Mouse (Mus musculus) megakaryocyte, adult 5-6 weeks (primary cell): ENCODE measurements at regions not wholly inside any gene's neighbourhood (a gene's known extent, or its start where the extent isn't known, plus 50 kb on each side); places are given as distances from the start of the nearest gene placed in this dataset.
"Not testable (repeated sequence)": the region's sequence is repeated elsewhere in the genome, so short reads cannot be mapped to it uniquely, and the experiment has no call there.

Experiments used
- ATAC-seq: 2 replicates; pipeline ENCODE4 v1.8.0; 2016; ENCODE audit warnings: mild to moderate bottlenecking, inconsistent platforms; ENCODE audit not compliant: poor library complexity, severe bottlenecking

DNA sequence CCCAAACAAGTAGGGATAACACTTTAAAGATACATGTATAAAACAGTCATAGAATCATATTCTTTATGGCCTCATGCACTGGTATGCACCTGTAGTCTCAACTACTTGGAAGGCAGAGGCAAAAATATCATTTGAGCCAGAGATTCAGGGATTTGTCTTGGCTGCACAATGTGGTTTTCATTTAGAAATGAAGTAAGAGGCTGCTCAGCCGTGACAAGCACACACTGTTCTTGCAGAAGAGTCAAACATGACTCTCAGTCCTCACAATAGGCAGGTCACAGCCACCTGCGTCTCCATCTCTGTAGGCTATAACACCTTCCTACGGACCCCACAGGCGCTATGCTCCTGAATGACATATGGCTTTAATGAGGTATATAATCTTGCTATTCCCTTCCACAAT is 317.4 kb upstream of the Tmpo start:
- ATAC-seq = no peak

DNA sequence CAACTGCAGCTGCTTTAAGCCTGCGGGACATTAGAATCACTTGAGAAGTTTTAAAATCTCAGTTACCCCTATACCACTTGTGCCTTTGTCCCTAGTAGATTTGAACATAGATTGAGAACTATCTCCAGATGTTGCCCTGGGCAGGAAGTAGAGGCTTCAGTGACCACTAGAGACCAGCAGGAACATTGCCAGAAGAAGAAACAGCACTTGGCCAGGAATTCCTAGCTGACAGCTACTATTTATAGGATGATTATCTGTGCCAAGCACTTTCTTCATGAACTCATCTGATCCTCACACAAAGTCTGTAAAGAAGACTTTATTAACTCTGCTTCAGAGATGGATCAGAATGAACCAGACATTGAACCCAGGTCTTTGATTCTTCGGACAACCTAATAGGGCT is 283.6 kb upstream of the Tmpo start:
- ATAC-seq = no peak

DNA sequence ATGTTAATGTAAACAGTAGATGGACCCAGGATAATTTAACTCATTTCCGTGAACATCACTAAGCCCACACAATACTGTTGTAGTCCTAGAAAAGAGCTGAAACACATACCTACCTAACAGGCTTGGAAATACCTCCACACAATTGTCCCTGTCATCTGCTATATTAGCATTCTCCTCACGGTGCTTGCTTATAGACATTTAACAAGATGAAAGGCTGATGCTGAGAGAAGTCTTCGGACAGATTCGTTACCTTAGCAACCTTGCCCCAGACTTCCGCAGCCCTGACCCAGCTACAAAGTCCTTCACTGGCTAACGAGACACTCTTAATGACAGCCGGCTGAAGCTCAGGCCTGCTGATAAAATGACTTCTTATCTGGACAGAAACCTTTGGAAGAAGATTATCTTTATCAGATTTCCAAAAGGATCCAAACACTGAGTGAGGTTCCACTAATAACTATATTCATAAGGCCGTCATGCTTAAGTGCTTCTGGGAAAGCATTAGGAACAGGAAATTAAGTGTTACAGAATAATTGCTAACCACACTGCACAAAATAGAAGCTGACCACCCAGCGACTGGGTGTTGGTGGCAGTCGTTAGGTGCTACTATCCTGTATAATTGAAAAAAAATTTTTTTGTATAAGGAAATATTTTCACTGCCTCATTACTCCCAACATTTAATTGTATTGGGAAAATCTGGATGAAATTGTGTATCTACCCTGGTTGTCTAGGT is 267.0 kb upstream of the Tmpo start:
- ATAC-seq = no peak

DNA sequence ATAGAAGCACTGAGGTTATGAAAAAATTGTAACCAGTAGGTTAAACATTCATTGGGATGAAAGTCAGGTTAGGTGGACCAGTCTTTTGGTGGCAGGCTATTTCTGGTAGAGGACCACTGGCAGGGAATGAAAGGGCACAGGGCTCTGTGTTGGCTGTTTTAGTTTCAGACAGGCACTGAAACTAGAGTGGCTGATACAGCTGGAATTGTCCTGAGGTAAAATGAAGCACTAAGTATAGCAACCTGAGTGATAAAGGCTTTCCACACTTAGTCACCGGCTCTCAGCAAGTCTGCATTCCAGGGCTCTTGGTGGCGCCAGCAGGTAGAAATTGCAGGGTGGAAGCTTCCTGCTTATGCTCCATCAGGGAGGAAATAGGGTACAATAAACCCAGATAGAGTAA is 262.2 kb upstream of the Tmpo start:
- no peak for ATAC-seq

DNA sequence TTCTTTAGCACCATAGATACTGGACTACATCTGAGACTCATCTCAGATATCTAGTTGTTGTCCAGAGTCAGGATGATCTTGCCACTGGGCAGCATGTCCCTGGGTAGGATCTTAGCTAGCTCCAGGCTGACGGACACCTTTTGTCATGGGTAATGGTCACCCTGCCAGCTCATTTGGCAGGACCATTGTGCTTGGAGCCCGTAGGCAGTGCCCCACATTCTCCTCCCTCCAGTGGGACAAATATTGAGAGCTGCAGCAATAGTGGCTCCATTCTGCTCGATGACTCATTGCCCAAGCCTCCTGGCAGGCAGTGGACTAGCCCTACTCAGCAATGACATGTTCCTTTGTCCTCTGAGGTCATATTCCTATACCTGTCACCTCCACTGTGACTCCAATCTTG is 258.9 kb upstream of the Tmpo start:
- no peak for ATAC-seq

DNA sequence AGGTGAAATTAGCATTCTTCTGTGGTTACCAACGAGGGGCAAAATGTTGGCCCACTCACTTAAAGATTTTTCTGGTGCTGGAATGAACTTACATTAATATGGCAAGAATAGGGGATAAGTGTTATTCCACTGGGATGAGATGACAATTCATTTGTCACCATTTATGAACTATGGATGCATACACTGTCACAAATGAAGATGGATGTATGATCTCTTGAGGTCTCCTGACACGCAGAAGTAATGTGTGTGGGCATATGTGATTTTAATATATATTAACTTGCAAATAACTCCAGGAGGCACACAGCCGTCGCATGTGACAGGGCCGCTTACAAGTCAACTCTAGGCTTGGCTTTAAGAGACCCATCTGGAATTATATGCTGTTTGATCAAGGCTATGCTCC is 256.8 kb upstream of the Tmpo start:
- no peak for ATAC-seq

DNA sequence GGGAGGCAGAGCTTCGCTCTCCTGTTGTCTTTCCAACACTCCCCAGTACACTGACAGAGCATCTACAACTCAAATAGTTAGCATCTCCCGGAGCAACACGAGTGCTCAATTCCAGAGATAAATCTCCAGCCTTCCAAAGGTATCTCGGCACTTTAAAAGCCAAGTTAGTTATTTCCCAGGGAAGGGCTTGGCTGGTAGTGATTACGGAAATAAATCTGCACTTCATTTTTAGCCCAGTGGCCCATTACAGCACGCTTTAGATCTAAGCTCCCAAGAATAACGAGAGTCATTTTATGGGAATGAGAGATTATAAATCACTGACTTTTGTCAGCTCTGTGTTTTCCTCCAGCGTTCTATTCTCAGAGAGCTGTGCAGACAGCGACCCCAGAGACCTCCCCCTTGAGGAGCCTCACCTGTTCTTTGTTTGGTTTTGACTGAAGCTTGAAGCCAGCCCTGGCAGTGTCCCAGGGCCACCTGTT is 255.0 kb upstream of the Tmpo start:
- ATAC-seq = no peak

DNA sequence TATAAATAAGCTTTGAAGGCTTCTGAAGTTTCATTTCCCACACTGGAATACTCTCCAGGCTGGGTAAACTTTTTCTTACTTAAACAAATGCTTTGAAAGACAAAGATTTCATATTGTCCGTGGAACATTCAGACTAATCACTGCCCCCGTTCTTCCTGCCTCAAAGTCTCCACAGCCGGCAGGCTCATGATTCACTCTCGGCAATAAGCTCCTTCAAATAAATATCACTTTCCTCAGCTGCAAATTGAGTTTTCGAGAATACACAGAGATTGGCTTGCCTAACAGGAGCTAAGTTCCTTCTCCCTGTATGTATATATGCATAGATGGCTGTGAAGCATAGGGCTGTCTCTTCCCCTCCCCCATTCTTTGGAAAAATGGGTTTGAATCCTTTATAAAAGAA is 249.2 kb upstream of the Tmpo start:
- ATAC-seq = no peak

DNA sequence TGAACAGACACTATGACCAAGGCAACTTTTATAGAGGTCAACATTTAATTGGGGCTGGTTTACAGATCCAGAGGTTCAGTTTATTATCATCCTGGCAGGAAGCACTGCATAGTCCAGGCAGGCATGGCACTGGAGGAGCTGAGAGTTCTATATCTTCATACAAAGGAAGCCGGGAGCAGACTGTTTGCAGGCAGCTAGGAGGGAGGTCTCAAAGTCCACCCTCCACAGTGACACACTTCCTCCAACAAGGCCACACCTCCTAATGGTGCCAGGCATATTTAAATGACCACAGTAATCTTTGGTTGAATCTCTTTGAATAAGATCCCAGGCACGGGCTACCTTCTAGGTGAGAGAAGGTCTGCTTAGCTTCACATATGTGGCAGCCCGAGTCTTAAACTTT is 245.5 kb upstream of the Tmpo start:
- no peak for ATAC-seq

DNA sequence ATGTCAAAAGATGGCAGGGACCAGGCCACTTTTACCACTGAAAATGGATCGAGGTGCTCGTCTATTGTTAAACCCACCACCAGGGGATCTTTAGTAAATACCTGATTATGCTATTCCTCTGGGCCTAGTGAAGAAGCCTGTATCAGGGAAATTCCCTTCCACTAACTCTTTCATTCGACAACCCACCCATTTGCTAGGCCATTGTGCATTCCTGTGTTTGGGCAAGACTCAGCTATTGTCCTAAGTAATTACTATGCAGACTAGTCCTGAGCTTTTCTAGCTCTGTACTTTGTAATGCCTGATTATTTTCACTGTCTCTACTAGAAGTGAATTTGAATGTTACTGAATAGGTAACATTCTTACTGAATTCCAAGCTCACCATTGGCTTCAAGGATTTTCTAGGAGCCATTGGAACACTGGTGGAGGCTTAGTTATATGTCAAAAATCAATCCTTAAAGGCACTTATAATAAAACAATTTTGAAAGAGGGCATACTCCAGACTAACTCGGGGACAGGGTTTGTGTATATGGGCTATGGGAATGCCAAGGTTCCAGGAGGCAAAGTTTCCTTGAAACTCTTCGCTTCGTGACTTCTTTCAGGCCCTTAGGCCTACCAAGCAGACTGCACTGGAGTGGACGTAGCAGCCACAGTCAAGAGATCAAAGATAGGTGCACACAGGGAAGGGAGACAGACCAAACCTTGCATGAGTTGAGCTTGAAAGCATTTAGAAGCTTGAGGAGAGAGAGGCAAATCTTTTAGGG is 244.7 kb upstream of the Tmpo start:
- ATAC-seq = not testable (repeated sequence)

DNA sequence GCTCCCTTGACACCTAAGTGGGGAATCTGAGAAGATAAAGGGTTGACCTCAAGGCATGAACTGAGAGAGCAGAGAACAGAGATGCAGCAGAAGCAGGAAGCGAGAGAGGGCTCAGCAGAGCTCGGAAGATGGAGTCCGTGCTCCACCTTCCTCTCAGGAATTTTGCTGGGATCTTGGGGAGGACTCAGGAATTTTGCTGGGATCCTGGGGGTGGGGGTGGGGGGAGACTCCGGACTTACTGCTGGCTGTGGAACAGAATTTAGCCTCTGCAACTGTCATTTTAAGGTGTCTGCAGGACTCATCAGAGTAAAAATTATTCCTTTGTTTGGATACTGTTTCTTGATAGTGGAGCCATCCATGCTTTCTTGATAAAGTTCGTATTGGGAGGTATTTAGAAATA is 243.7 kb upstream of the Tmpo start:
- ATAC-seq = no peak

DNA sequence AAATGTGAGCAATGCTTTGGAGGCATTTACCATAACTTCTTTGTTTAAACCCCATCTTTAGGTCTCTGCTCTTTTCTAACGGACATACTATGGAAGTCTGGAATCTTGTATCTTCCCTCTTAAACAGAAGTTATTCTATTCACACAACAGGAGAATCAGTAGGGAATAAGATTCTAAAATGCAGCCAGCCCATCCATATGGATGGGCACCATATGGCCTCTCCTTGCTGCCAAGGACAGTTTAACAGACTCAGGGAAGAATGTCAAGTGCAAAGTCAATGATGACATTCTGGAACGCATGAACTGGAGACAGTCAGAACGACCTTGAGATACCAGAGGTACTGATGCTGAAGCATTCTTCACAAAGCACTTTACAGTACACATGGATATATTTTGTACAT is 206.1 kb upstream of the Tmpo start:
- ATAC-seq = no peak

DNA sequence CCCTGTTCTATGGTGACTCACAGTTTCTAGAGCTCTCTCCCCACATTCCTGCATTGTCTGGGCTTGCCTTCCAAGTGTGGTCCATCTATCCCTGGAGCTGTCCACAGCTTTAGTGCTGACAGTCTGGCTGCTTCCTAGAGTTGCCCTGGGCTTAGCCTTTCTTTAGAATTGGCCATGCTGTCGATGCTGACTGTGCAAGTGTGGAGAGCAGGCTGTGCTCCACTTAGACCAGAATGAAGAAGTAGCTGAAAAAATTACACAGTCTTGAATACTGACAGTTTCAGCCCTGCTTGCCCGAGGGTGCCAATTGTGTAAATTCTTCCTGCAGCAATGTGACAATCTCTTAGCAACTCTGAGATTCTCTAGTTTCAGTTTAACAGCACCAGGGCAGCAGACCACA is 203.3 kb upstream of the Tmpo start:
- no peak for ATAC-seq

DNA sequence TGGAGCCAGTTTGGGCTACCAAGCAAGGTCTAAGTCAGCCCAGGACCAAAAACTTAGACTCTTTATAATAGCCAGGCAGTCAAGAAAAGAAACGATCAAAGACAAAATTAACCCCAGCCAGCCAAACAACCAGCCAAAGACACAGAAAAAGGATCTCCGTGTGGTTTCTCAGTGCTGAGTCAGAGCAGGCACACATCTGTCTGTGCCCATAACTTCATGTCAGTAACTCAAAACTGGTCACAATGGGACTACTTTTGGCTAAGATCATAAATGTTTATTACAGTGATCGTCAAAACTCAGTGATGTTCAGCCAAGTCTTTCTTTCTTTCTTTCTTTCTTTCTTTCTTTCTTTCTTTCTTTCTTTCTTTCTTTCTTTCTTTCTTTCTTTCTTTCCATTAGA is 195.6 kb upstream of the Tmpo start:
- no peak for ATAC-seq

DNA sequence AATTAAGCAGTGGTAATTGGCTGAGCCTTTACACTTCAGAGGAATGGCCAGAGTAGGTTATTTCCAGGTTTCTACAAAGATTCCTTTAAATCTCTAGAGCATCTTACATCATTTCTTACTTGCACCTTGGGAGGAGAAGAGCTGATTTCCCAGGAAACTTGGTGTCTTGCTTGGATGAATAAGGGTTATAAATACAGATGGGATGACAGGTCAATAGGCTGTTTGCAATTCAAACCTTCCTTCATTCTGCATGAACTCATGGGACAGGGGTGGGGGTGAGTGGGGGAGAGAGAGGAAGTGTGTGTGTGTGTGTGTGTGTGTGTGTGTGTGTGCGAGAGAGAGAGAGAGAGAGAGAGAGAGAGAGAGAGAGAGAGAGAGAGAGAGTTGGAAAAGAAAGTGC is 186.4 kb upstream of the Tmpo start:
- no peak for ATAC-seq

DNA sequence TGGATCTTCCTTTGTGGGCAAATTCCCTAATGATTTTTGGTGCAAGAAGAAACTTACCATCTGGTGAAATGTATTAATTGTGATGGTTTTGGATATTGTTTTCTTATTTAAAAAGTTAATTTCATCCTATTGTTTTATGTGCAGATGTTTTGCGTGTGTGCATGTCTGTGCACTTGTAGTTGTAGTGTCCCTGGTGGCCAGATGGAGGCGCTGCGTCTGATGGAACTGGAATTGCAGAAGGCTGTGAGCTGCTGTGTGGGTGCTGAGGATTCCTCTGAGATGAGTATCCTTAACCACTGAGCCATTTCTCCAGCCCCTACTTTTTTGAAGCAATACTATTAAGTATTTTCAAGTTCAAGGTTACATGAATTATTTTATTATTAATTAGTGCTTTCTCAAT is 181.5 kb upstream of the Tmpo start:
- no peak for ATAC-seq

DNA sequence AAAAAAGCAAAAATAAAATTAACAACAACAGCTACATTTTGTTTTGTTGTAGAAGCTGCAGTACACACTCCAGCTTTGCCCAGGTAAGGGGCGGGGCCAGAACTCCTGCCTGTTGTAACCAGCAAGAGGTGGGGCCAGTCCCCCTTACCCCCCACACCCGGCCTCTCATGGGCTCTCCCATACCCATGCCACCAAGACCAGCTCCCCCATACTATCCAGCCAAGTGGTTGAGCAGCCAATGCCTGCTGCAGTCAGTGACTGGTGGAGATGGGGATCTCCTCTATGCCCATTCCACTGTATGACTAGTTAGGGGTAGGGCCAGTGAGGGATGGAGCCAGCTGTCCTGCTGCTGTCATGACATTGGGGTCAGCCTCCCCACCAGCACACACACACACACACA is 180.5 kb upstream of the Tmpo start:
- ATAC-seq = no peak

DNA sequence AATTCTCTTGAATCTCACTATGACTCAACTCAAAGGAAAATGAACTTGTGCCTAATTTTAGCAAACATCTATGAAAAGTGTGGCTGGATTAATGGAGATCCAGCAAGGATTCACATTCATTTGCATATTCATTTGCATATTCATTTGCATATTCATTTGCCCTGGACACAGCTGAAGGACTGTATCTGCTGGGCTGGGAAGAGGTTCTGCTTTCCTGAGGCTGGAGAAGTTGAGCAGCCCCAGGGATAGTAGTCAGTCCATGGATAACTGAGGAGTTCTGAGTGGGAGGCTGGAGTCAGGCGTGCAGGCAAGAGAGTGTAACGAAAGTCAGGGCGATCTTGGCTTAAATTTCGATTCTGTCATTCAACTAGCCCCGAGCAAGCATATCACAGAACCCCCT is 164.3 kb upstream of the Tmpo start:
- ATAC-seq = no peak

DNA sequence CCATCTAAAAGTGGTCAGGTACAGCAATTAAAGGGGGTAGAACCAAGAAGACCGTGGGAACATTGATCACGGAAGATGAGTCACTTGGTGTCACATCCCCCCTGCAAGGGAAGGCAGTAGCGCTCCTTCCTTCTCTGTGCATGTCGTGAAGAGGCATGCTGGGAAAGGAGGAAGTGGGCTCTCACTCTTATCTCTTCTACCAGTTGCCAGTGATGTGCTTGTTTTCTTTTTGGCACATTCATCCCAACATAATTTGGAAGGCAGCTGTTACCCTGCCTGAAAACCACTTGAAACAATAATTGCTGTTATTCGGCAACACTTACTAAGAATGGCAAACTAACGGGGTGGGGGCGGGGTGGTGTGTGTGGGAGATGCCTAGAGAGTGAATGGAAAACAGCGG is 161.0 kb upstream of the Tmpo start:
- no peak for ATAC-seq

DNA sequence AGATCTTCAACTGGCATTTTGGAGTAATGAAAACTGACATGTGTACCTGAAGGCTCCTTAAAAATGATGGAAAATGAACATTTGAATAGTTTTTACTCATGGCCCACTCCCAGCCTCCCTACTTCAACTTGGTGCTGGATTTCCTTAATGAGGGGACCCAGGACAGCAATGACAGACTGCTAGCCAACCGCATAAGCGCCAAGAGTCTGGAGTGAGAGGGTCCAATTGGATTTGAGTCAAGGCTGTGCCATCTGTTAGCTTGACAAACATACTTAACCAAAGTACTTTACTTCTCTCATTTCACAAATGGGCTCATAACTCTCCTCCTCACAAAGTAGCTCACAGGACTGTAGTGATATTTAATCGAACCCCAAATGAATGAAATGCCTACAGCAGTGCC is 158.2 kb upstream of the Tmpo start:
- no peak for ATAC-seq

DNA sequence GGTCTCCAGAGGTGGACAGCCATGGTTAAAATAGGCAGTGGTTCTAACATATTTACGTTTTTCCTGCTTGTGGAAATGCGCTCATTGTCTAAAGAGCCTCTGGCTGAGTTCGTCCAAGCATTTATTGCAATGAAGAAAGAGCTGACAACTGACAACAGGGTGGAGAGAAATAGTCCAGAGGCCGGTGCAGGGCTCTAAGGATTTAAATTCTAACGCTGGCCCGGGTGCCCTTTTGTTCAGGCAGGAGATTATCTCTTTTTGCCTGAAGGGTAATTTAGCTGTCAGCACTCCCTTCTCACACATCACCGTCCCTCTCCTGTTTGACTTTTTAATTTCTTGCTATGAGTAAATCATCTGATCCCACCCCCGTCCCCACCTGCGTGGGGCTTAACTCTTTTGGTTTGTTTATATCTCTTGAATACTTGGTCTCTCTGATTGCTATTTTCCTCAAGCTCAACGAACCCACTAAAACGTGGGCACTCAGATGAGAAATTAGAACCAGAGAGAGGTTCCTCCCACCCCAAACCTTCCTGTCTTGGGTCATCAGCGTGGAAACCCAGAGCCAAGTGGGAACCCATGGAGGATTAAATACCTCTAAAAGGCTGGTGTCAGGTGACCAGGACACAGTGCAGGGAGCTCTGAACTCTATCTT is 145.7 kb upstream of the Tmpo start:
- ATAC-seq = no peak

DNA sequence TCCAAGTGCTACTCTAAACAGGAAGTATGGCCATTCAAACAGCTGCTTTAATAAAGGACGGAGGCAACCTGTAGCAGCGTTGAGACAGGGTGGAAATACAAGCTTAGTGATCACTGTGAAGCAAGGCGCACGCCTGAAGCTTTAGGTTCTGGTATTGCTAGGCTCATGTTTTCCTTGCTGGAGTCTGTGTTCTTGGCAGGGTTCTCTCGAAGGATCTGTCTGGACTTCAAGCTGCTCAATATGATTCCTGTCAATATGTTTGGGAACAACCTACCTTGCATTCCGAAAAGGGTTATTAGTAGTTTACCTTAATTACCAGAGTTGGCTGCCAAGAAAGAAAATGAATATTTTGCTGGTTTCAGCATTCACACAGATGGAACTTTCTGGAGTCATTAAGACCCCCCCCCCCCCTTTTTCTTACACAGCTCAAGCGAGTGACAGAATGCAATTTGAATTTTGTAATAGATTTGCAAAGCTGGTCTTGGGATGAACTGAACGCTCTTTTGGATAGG is 145.1 kb upstream of the Tmpo start:
- no peak for ATAC-seq
